Mouse (Mus musculus) cerebellum, adult 2 months (tissue): ENCODE measurements at regions not wholly inside any gene's neighbourhood (a gene's known extent, or its start where the extent isn't known, plus 50 kb on each side); places are given as distances from the start of the nearest gene placed in this dataset.

Source experiments
- DNase-seq, 2 experiments: peaks; one replicate each; pipeline ENCODE4 v3.0.0; 2021
- H3K27ac ChIP-seq: fragments of 200-500 bp; 2 replicates; pipeline ENCODE4 v1.5.1; 2012; ENCODE audit warnings: low read length, control low read depth, inconsistent platforms; ENCODE audit not compliant: insufficient read depth
- H3K27me3 ChIP-seq: fragments of 200-500 bp; 2 replicates; pipeline ENCODE4 v1.6.1; 2012; ENCODE audit warnings: inconsistent platforms, mild to moderate bottlenecking, low read length, moderate library complexity; ENCODE audit not compliant: control insufficient read depth, insufficient read depth
- H3K4me1 ChIP-seq: fragments of 200-500 bp; 2 replicates; pipeline ENCODE4 v1.6.1; 2011; ENCODE audit warnings: low read length; ENCODE audit not compliant: control insufficient read depth, insufficient read depth
- H3K4me3 ChIP-seq: fragments of 200-500 bp; replicated peaks from 2 replicates; pipeline ENCODE3; 2011; ENCODE audit warnings: mild to moderate bottlenecking, low read depth, low read length, control low read depth; ENCODE audit not compliant: insufficient read depth
- CTCF ChIP-seq: fragments of 200-500 bp; IDR thresholded peaks from 2 replicates; pipeline ENCODE4 v1.5.1; 2011; ENCODE audit warnings: low read depth, mild to moderate bottlenecking, control low read depth, low read length, moderate library complexity, borderline replicate concordance; ENCODE audit not compliant: insufficient read depth
- POLR2A ChIP-seq: fragments of 200-500 bp; IDR thresholded peaks from 2 replicates; pipeline ENCODE4 v1.6.1; 2011; ENCODE audit warnings: low read length, control low read depth, borderline replicate concordance; ENCODE audit not compliant: insufficient read depth
- WGBS: fragments of 180-500 bp; shearing (Covaris S2); methylation state at CpG from one replicate; pipeline ENCODE4 v1.1.7; 2018; 5-methylcytosine and 5-hydroxymethylcytosine counted together

DNA sequence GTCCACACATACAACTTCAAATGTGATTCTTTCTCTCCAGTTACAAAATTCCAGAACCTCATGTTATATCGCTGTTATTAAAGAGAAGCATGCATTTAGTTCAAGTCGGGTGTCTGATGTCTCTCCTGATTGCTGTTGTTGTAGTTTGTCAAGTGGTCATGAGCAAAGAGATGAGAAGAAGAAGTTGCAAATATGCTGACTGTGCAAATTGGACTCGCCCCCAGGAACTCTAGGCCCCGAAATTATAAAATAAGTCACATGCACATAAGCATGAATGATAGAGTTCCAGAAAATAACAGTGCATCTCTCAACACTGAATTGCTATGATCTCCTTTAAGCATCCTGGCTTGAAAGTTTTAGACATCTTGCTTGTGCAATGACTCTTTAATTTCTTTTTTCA lies 53.3 kb downstream of the Kif2b start:
- no peak for DNase-seq
- WGBS: 89% methylated on average over 4 of the region's 4 CpGs

DNA sequence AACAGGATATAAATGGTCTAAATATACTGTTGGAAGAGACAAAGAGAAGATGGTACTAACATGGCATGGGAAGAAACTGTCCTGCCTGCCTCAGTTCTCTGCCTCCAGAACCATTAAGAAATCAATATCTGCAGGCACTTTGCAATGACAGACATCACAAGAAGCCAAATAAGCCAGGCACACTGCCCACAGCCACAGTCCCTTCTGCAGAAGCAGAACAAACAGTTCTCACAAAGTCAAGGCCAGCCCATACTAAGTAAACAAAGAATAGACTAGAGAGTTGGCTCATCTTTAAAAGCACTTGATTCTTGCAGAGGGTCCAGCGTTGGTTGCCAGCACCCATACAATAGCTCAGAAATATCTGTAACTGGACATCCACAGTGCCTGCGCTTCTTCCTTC lies 98.1 kb downstream of the Kif2b start:
- H3K4me3 ChIP-seq: no peak overlapping the region
- TF ChIP-seq CTCF (no peak), POLR2A (no peak)
- 78% methylated on average over 2 of the region's 2 CpGs for WGBS
- peak in 1 of 2 experiments; percentile 1 for DNase-seq
- no peaks in the 10 kb centered on the region for H3K27me3 ChIP-seq
- no peak overlapping the region for H3K27ac ChIP-seq
- H3K4me1 ChIP-seq: no peaks in the 10 kb centered on the region

More for the DNA sequence above, 53.3 kb downstream of the Kif2b start:
- TF ChIP-seq POLR2A (no peak), CTCF (no peak)
- H3K27me3 ChIP-seq: no peaks in the 10 kb centered on the region
- no peak overlapping the region for H3K27ac ChIP-seq
- no peaks in the 10 kb centered on the region for H3K4me1 ChIP-seq
- no peak overlapping the region for H3K4me3 ChIP-seq

DNA sequence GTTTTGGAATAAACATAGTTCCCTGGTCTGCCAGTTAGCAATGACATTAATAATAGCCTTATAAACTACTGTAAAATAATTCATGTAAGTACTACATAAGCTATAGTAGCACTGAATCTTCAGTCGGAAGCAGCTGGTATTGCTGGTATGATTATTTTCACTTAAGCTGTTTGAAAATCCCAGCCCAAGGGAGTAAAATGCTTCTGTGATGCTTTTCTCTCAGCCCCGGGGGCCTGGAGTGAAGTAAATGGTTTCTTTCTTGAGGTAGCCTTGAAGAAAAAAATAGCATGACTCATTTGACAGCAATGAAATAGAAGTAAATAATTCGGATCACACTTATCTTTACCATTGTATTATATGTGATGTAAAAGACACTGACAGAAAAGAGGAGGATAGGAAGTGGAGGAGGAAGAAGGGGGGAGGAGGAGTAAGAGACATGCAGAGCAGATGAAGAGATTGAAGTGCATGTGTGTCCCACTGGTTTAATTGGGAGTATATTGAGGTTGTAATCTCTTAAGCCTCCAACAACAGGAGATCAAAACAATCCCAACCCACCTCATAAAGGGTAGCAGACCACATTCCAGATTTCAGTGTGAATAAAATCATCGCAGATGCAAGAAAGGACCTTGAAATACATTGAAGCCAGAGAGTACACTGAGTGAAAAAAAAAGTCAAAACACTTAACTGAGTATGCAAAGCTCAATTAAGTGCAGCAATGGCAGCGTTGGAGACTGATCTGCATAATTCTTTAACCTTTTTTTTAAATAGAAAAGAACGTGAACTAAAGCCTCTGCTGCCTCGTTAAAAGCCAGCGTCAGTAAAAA lies 113.6 kb downstream of the Kif2b start:
- Histone ChIP-seq H3K27ac (no peak overlapping the region), H3K4me1 (no peaks in the 10 kb centered on the region), H3K4me3 (no peak overlapping the region), H3K27me3 (no peaks in the 10 kb centered on the region)
- 67% methylated on average over 8 of the region's 8 CpGs for WGBS
- no peak for TF ChIP-seq CTCF
- TF ChIP-seq POLR2A: no peak
- DNase-seq: no peak

DNA sequence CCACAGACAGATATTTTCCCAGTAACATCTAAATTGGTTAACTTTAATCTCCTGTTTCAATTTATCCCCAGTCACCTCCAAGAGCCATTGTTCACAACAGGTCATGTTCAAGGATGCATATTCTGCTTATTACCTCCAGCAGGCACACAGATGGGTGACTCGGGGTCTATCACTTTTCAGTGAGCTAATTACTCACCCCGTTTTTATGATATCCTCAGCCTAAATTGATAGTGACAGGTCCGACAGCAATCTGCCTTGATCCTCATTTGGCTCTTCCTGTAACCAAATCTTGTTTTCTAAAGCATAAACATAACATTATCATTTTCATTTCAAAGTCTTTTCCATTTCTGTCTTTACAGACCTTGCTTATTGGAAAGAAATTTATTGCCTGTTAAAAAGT lies 115.4 kb downstream of the Kif2b start:
- 17% methylated on average over 3 of the region's 3 CpGs for WGBS
- H3K4me3 ChIP-seq: no peak overlapping the region
- H3K4me1 ChIP-seq: no peaks in the 10 kb centered on the region
- TF ChIP-seq CTCF (no peak), POLR2A (no peak)
- no peaks in the 10 kb centered on the region for H3K27me3 ChIP-seq
- no peak for DNase-seq
- H3K27ac ChIP-seq: no peak overlapping the region

DNA sequence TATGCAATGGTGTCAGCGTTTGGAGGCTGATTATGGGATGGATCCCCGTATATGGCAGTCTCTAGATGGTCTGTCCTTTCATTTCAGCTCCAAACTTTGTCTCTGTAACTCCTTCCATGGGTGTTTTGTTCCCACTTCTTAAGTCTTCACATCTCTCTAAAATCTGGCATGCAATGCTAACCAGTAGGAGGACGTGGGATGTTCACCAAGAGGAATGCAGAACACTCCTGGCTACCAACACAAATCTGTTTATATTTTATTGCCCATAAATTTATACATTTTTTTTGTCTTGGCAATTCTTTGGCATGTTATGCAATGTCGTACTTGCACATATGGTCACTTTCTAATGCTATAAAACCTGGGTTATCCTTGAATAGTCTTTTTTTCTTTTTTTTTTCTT lies 135.0 kb downstream of the Kif2b start:
- 87% methylated on average over 4 of the region's 4 CpGs for WGBS
- no peak for TF ChIP-seq POLR2A
- TF ChIP-seq CTCF: no peak
- Histone ChIP-seq H3K27me3 (no peaks in the 10 kb centered on the region; the same call in 1 of the 2 replicates), H3K27ac (no peak overlapping the region), H3K4me3 (no peak overlapping the region), H3K4me1 (no peaks in the 10 kb centered on the region)
- no peak for DNase-seq

DNA sequence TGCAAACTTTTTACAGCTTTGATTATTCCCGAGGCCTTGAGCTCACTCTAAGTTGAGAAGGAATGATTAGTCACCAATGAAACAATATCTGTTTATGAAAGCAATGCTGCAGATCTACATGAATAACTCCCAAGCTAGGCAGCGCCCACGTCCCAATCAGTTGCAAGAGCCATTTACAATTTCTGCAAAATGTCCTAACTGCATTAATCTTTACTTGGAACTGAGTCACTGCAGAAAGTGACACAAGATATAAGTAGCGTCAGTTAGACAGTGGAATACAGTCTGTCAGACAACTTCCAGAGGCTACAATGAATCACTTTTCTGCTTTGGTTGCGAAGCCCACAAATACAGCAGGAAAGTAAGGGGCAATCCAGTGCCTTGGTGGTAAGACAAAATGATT lies 145.2 kb downstream of the Kif2b start:
- no peak for TF ChIP-seq CTCF
- no peak for TF ChIP-seq POLR2A
- H3K27me3 ChIP-seq: no peaks in the 10 kb centered on the region
- H3K4me3 ChIP-seq: no peak overlapping the region
- H3K27ac ChIP-seq: no peak overlapping the region
- no peak for DNase-seq
- WGBS: 92% methylated on average over 5 of the region's 5 CpGs
- H3K4me1 ChIP-seq: no peaks in the 10 kb centered on the region; the same call in 1 of the 2 replicates

DNA sequence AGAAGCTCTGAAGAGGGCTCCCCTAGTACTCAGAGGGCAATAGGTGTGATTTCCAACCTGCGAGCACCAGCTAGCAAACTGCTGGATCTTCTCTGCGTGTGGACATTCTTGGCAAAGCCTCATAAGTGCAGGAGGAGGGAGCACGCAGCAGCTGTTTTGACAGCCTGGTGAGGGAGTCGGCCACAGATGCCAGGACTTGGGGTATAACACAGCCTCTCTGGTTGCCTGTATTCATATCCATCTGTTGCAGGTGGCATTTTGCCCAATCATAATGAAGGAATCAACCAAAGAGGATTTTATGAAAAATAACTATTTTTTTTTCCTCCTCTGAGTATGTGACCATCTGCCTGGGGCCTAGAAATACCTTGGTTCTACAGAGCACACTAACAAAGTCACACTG lies 150.6 kb downstream of the Kif2b start:
- peak; percentile 27 to 71 for DNase-seq
- no peaks in the 10 kb centered on the region; the same call in none of the 2 replicates for H3K4me1 ChIP-seq
- H3K4me3 ChIP-seq: no peak overlapping the region
- no peak for TF ChIP-seq CTCF
- no peak for TF ChIP-seq POLR2A
- 8% methylated on average over 4 of the region's 4 CpGs for WGBS
- H3K27ac ChIP-seq: no peak overlapping the region
- no peaks in the 10 kb centered on the region for H3K27me3 ChIP-seq

DNA sequence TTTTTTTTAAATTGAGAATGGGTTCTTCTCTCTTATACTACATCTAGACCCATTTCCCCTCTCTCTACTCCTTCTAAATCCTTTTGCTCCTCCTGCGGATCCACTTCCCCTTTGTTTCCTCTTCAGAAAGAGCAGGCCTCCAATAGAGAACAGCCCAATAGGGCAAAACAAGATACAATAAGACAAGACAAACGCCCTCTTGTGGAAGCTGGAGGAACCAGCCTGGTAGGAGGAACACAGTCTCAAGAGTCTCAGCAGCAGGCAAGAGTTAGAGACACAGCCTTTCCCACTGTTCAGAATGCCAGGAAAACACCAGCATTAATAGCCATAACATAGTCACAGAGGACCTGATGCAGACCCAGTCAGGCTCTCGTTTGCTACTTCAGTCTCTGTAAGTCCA lies 190.2 kb downstream of the Kif2b start:
- Histone ChIP-seq H3K4me1 (no peaks in the 10 kb centered on the region), H3K27ac (no peak overlapping the region), H3K27me3 (no peaks in the 10 kb centered on the region), H3K4me3 (no peak overlapping the region)
- no peak for DNase-seq
- no peak for TF ChIP-seq CTCF
- TF ChIP-seq POLR2A: no peak
- WGBS: 53% methylated on average over 3 of the region's 3 CpGs
